Mouse (Mus musculus): ENCODE measurements around the gene Gm11168.
"Not testable (repeated sequence)": the region's sequence is repeated elsewhere in the genome, so short reads cannot be mapped to it uniquely, and the experiment has no call there.

- TF ChIP-seq CTCF (IDR thresholded peaks at IDR 0.05; ENCODE audit: borderline replicate concordance, insufficient read depth, low read depth, low read length); POLR2A (IDR thresholded peaks at IDR 0.05; ENCODE audit: borderline replicate concordance, insufficient read depth, low read length): not testable (repeated sequence)
These were observed 21.0 kb downstream of the Gm11168 start for GRCm38 (mm10) chr9:3023985-3024648.
